Mouse (Mus musculus) intestine, embryonic 14.5 days (tissue): Measurements from ENCODE around the gene Nop9. TPM values are rescaled to one million over a fixed set of nuclear protein-coding genes. Genes with fewer than 3 reads are reported as not detected.

Experiments
- ATAC-seq: fragments of 200-750 bp; cut with Nextera tagmentation; replicated peaks from 2 replicates; pipeline ENCODE4 v1.8.0; 2017; ENCODE audit warnings: low read depth, moderate number of reproducible peaks, moderate TSS enrichment, moderate library complexity; ENCODE audit not compliant: low FRiP score, low TSS enrichment
- DNase-seq: peaks from one replicate; pipeline ENCODE4 v3.0.0-alpha.2; 2018; ENCODE audit warnings: low spot score
- H3K27ac ChIP-seq: fragments of 300-500 bp; sonication (generic); 2 replicates; pipeline ENCODE4 v1.5.1; 2014; ENCODE audit warnings: low read depth, mild to moderate bottlenecking, control low read depth
- H3K27me3 ChIP-seq: fragments of 300-500 bp; sonication (generic); replicated peaks from 2 replicates; pipeline ENCODE4 v1.6.1; 2014; ENCODE audit warnings: low read length, control low read depth; ENCODE audit not compliant: control insufficient read depth, insufficient read depth
- H3K36me3 ChIP-seq: fragments of 300-500 bp; sonication (generic); 2 replicates; pipeline ENCODE4 v1.6.1; 2014; ENCODE audit warnings: low read length, control low read depth; ENCODE audit not compliant: control insufficient read depth, insufficient read depth
- H3K4me1 ChIP-seq: fragments of 300-500 bp; sonication (generic); replicated peaks from 2 replicates; pipeline ENCODE4 v1.6.1; 2014; ENCODE audit warnings: low read length, control low read depth, mixed read lengths; ENCODE audit not compliant: control insufficient read depth, insufficient read depth
- H3K4me2 ChIP-seq: fragments of 300-500 bp; sonication (generic); 2 replicates; pipeline ENCODE4 v1.6.1; 2014; ENCODE audit warnings: low read length
- H3K4me3 ChIP-seq: fragments of 300-500 bp; sonication (generic); 2 replicates; pipeline ENCODE4 v1.5.1; 2014; ENCODE audit warnings: low read depth, low read length, control low read depth, mixed read lengths
- H3K9ac ChIP-seq: fragments of 300-500 bp; sonication (generic); 2 replicates; pipeline ENCODE4 v1.6.1; 2014; ENCODE audit warnings: mild to moderate bottlenecking, low read length
- H3K9me3 ChIP-seq: fragments of 300-500 bp; sonication (generic); 2 replicates; pipeline ENCODE4 v1.6.1; 2016; ENCODE audit warnings: low read length, control low read depth; ENCODE audit not compliant: control insufficient read depth
- WGBS: fragments of 180-500 bp; shearing (Covaris S2); extraction: QIAGEN DNeasy Blood & Tissue Kit; methylation state at CpG from one replicate; pipeline ENCODE4 v1.1.7; 2014; 5-methylcytosine and 5-hydroxymethylcytosine counted together
- polyA plus RNA-seq: library from polyadenylated mRNA; unstranded; fragments of >200 nt; fragmentation: Nextera tagmentation; extraction: Ambion mirVana; gene quantifications from 2 replicates; pipeline ENCODE4 v1.2.1, GENCODE M21; 2014

Nop9 gene
- polyA plus RNA-seq, 1 experiment from 2014 or later, result 42.8 TPM

DNA sequence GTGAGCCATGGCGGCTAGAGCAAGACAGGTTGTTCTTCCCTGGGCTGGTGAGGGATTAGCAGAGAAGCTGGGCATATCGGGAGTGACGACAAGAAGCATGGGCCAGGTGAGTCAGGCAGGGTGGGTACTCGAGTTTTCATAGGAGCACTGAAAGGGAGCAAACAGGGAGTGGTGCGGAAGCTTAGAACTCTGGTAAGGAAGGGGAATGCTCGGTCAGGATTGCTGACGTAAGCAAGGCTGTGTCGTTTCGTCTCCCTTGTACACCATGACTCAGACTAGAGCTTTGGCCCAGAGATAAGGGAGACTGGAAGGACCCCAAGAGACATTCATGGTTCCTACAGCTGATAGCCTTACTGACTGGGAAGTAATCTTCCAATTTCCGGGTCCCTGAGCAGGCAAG lies 11.6 kb upstream of the Nop9 start:
- Histone ChIP-seq H3K4me1 (peaks cover 4% of the 10 kb centered on the region; the same call in 1 of the 2 replicates), H3K4me2 (no peak overlapping the region), H3K27ac (no peak overlapping the region), H3K9me3 (no peaks in the 10 kb centered on the region), H3K36me3 (peaks cover 9% of the 10 kb centered on the region), H3K27me3 (no peaks in the 10 kb centered on the region), H3K9ac (no peak overlapping the region), H3K4me3 (no peak overlapping the region)
- no peak for DNase-seq
- WGBS, result 66% methylated on average over 10 of the region's 10 CpGs
- no peak for ATAC-seq

DNA sequence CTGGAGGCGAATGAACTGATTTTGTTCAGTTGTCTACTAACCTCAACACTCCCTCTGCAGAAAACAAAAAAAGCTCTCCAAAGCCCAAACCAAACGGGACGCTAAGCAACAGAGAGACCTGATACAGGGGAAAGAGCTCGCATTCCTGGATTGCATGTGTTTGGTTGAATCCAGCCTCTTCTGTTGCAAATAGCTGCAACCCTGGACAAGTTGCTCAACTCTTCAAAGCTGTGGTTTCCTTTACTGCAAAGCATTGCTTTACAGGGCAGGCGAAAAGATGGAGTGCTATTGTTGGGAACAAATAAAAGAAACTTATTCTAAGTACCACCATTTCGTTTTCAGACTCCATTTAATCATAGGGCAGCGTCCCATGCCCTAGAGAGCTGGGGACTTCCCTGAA lies 10.6 kb upstream of the Nop9 start:
- Histone ChIP-seq H3K9me3 (no peaks in the 10 kb centered on the region), H3K4me1 (peaks cover 4% of the 10 kb centered on the region; the same call in 1 of the 2 replicates), H3K27ac (no peak overlapping the region; the same call in 1 of the 2 replicates), H3K4me2 (0 out of 2 replicates have a peak overlapping the region, but pooled peaks have one; percentile 20), H3K36me3 (peaks cover 19% of the 10 kb centered on the region), H3K4me3 (no peak overlapping the region), H3K27me3 (no peaks in the 10 kb centered on the region), H3K9ac (no peak overlapping the region)
- 60% methylated on average over 7 of the region's 7 CpGs for WGBS
- no peak for ATAC-seq
- no peak for DNase-seq

DNA sequence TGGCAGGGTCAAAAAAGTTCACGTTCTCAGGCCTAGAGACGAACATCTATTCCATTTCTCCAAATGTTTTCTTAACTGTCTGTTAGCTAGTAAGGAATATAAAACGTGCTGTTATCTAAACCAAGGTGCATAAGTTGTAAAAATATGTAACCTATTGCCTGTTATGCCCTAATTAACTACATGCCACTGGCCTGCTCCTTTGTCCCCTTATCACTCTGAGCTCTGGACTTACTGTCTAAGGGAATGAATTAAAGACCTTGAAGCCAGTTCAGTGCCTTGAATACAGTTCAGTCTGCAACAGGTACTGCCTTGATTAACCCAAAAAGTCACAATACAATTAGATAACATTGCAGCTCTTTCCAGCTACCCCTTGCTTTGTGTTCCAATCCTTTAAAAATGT lies 10.2 kb upstream of the Nop9 start:
- Histone ChIP-seq H3K4me3 (no peak overlapping the region), H3K27ac (peak overlapping the region; percentile 22), H3K36me3 (peaks cover 23% of the 10 kb centered on the region), H3K9me3 (no peaks in the 10 kb centered on the region), H3K9ac (no peak overlapping the region), H3K4me2 (no peak overlapping the region), H3K4me1 (peaks cover 4% of the 10 kb centered on the region; the same call in 1 of the 2 replicates), H3K27me3 (no peaks in the 10 kb centered on the region)
- ATAC-seq, result peak; percentile 64; the same call in 1 of the 2 replicates
- 37% methylated on average over 3 of the region's 3 CpGs for WGBS
- no peak for DNase-seq

DNA sequence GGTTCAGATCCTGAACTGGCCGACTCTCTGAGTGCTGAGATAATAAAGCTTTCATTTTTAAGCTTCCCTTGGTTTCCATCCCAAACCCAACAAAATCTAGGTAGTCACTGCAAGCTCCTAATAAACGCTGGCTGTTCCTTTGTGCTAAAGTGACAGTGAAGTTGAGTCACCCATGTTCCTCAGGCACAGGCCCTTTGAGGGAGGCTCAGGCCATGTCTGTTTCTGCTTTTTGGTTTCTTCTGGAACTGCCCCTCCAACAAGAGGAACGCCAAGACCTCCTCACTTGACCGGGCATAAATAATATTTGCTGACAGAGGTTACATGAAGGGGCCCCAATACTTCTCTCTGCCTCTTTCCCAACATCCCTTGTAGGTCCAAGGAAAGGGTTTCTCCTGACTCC lies 9.7 kb upstream of the Nop9 start:
- ATAC-seq, result no peak
- 73% methylated on average over 4 of the region's 4 CpGs for WGBS
- no peaks in the 10 kb centered on the region for H3K27me3 ChIP-seq
- no peak overlapping the region for H3K9ac ChIP-seq
- H3K27ac ChIP-seq, result peak overlapping the region; percentile 22
- no peaks in the 10 kb centered on the region for H3K9me3 ChIP-seq
- H3K36me3 ChIP-seq, result peaks cover 27% of the 10 kb centered on the region
- no peak overlapping the region for H3K4me2 ChIP-seq
- H3K4me1 ChIP-seq, result peaks cover 4% of the 10 kb centered on the region; the same call in 1 of the 2 replicates
- no peak for DNase-seq
- H3K4me3 ChIP-seq, result no peak overlapping the region

DNA sequence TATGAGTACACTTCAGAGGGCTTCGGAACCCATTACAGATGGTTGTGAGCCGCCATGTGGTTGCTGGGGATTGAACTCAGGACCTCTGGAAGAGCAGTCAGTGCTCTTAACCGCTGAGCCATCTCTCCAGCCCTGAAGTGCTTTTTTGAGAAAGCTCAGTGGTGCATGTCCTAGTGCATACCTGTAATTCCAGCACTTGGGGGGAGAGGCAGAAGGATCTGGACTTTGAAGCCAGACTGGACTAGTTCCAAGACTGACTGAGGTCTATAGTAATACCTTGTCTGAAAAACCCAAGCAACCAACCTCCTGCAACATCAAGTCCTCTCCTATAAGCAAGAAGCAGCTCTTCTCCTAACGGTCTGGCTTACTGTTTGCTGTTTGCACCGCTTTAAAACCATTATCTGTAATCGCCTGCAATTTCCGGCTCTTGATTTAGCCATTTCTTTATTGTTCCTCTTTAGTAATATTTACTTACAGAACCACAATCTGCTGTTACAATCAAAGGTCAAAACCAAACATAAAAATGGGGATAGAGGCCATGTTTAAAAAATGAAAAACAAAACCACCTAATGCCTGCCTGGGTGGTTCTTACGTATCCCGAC lies 8.3 kb upstream of the Nop9 start:
- H3K4me2 ChIP-seq, result no peak overlapping the region
- H3K36me3 ChIP-seq, result peaks cover 39% of the 10 kb centered on the region
- WGBS, result 80% methylated on average over 9 of the region's 9 CpGs
- H3K4me3 ChIP-seq, result no peak overlapping the region
- no peak for ATAC-seq
- no peaks in the 10 kb centered on the region for H3K27me3 ChIP-seq
- no peaks in the 10 kb centered on the region for H3K9me3 ChIP-seq
- peaks cover 4% of the 10 kb centered on the region; the same call in 1 of the 2 replicates for H3K4me1 ChIP-seq
- DNase-seq, result no peak
- no peak overlapping the region for H3K27ac ChIP-seq
- no peak overlapping the region for H3K9ac ChIP-seq

DNA sequence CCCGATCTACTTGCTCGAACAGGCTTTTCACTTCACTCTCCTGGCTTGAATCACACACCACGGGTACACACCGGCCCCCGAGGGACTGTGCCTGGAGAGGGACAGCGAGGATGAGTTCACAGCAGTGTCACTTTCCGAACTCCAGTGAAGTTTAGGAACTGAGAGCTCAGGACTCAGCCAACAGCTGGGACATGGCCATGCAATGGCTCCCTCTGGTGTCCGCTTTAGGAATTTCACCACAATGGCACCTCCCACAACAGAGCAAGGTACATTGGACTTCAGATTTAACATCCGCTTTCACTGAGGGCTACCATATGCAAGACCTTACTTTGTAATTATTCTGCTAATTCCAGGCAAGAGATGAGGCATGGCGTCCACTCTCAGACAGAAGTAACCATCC lies 1.8 kb upstream of the Nop9 start:
- whole genome bisulfite sequencing, result 18% methylated on average over 10 of the region's 10 CpGs

DNA sequence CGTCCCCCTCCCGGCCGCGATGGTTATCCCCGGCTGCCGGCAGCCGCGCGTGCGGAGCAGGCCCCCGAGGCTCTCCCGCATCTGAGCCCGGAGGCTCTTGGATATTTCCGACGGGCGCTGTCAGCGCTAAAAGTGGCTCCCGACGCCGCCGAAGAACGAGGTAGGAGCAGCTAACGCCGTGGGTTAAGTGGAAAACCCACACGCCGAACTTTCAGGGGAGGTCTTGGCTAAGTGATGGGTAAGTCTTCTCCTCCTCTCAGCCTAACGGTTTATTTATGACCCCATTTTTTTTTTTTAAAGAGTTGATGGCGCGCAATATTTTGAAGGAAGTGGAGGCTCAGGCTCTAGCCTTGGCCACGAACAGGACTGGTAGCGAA lies 356 bp downstream of the Nop9 start:
- H3K27ac ChIP-seq, result 0 out of 2 replicates have a peak overlapping the region, but pooled peaks have one; percentile 38

More for the DNA sequence above, 1.8 kb upstream of the Nop9 start:
- DNase-seq (peak; percentile 98), ATAC-seq (peak; percentile 40)
- Histone ChIP-seq H3K27ac (no peak overlapping the region), H3K27me3 (no peaks in the 10 kb centered on the region), H3K4me1 (peaks cover 27% of the 10 kb centered on the region), H3K4me2 (peak overlapping the region; percentile 21; the same call in 1 of the 2 replicates), H3K9me3 (no peaks in the 10 kb centered on the region), H3K36me3 (peaks cover 54% of the 10 kb centered on the region), H3K4me3 (no peak overlapping the region; the same call in 1 of the 2 replicates), H3K9ac (no peak overlapping the region)

DNA sequence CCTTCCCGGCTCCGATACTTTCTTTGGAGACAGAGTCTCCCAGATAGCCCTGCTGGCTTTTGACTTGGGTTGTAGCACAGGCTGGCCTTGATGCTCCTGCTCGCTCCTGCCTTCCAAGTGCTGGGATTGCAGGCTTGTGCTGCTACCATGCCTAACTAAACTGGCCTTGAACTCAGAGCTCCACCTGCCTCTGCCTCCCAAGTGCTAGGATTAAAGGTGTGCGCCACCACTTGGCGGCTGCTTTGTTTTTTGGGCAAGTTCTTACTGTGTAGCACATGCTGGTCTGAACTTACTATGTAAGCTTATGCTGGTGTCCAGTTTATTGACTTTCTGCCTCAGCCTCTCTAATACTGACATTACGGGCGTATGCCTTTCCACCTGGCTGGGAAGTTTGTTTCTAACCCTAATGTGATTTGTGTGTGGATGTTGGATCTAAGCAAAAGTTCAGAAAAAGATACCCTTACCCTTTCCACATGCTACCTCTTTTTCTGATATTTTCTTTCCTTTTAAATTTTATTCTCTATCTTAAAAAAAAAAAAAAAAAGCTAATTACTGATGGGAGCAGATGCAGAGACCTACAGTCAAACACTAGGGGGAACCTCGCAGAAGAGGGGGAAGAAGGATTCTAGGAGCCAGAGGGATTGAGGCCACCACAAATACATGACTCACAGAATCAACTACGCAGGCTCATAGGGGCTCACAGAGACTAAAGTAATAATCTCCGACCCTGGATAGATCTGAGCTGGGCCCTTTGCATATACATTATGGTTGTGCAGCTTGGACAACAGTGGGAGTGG lies 1.8 kb downstream of the Nop9 start:
- ATAC-seq (no peak), DNase-seq (no peak)
- peak overlapping the region; percentile 99; the same call in 1 of the 2 replicates for H3K4me2 ChIP-seq
- H3K27ac ChIP-seq, result no peak overlapping the region
- WGBS, result 87% methylated on average over 10 of the region's 10 CpGs
- no peak overlapping the region for H3K9ac ChIP-seq
- no peaks in the 10 kb centered on the region for H3K27me3 ChIP-seq
- no peaks in the 10 kb centered on the region for H3K9me3 ChIP-seq
- H3K36me3 ChIP-seq, result peaks cover 55% of the 10 kb centered on the region
- peak overlapping the region; percentile 95; the same call in 1 of the 2 replicates for H3K4me3 ChIP-seq
- H3K4me1 ChIP-seq, result peaks cover 27% of the 10 kb centered on the region

More for the DNA sequence above, 356 bp downstream of the Nop9 start:
- no peaks in the 10 kb centered on the region for H3K9me3 ChIP-seq
- peak overlapping the region; percentile 81 for H3K9ac ChIP-seq
- no peak for ATAC-seq
- under 1% methylated on average over 31 of the region's 31 CpGs for WGBS
- H3K4me3 ChIP-seq, result peak overlapping the region; percentile 95
- no peaks in the 10 kb centered on the region for H3K27me3 ChIP-seq
- peaks cover 52% of the 10 kb centered on the region for H3K36me3 ChIP-seq
- peaks cover 27% of the 10 kb centered on the region for H3K4me1 ChIP-seq
- DNase-seq, result no peak
- H3K4me2 ChIP-seq, result peak overlapping the region; percentile 99
